Mouse (Mus musculus): ENCODE results near the gene D430041D05Rik. TPM values are rescaled to one million over a fixed set of nuclear protein-coding genes. Genes with fewer than 3 reads are reported as not detected.

Gene D430041D05Rik
- polyA plus RNA-seq (2014; fragmentation: Nextera tagmentation; extraction: Ambion mirVana): 0.84 and 1.0 TPM in 2 replicates

DNA sequence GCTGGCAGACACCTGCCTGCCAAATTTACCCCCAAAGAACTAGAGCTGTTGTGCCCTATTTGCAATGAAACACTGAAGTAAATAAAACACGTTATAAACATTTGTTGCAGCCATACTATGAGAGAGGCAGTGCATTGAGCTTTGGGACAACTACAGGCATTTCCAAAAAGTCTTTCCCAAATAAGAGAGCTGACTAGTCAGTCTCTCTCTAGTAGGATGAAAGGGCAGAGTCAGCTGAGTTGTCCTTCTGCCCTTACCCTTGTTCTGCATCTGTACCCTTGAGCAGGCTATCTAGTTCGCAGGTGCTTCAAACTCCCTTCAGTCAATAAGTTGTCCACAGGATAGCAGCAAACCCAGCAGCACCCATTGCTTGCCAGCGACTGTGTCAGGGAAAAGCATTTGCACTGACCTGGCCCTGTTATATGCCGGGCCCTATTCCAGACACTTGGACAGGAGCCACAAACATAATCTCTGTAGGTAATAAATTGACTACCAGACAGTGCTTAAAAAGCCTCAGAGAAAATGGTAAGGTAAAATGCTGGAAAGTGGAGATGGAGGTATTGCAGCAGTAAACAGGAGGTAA is at the start of gene D430041D05Rik:
TSS of gene D430041D05Rik (minus strand) at position 51 of the 583 bp plus-strand sequence.
- no peaks in the 10 kb centered on the region for H3K4me1 ChIP-seq (ENCODE audit: control insufficient read depth, insufficient read depth, low read length)
- ATAC-seq (ENCODE audit: low read depth) (no peak), DNase-seq (ENCODE audit: low spot score) (no peak)
- WGBS: 60% methylated on average over 4 of the region's 4 CpGs
- H3K27me3 ChIP-seq (replicated peaks; ENCODE audit: control insufficient read depth, insufficient read depth, low read length): peaks cover 57% of the 10 kb centered on the region
- H3K36me3 ChIP-seq (ENCODE audit: control insufficient read depth, insufficient read depth, low read length): no peaks in the 10 kb centered on the region
- no peaks in the 10 kb centered on the region for H3K9me3 ChIP-seq (ENCODE audit: control insufficient read depth, low read length)
- peak within 1 kb of the TSS; percentile 65 for H3K9ac ChIP-seq (ENCODE audit: low read depth, low read length)
- no peak within 1 kb of the TSS for H3K27ac ChIP-seq (replicated peaks; ENCODE audit: low read depth, low read length)
- H3K4me3 ChIP-seq (ENCODE audit: low read depth, low read length): peak within 1 kb of the TSS; percentile 65
- H3K4me2 ChIP-seq (ENCODE audit: low read depth, low read length): peak within 1 kb of the TSS; percentile 100

DNA sequence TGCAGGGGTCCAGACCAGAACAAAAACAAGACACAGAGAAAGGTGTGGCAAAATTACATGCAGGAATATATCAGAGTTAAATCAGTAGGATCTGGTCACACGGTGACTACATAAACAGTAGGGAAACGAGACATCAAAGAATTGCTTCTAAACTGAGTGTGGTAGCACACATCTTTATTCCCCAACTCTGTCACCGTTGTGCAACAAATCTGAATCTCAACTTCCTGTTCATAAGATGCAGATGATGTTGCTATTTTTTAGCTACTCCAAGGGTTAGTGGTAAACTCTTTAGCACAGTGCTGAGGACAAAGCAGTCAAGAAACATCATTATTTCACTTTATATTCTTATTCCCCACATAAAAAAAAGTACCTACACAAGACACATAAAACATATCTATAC is 49.2 kb upstream of the D430041D05Rik start:
- H3K4me1 ChIP-seq (ENCODE audit: control insufficient read depth, insufficient read depth, low read length): peaks cover 12% of the 10 kb centered on the region; the same call in 1 of the 2 replicates
- DNase-seq (ENCODE audit: low spot score) (no peak), ATAC-seq (ENCODE audit: low read depth) (no peak)
- H3K27ac ChIP-seq (replicated peaks; ENCODE audit: low read depth, low read length): no peak overlapping the region
- no peak overlapping the region for H3K4me3 ChIP-seq (ENCODE audit: low read depth, low read length)
- H3K27me3 ChIP-seq (replicated peaks; ENCODE audit: control insufficient read depth, insufficient read depth, low read length): no peaks in the 10 kb centered on the region
- 59% methylated on average over 3 of the region's 3 CpGs for WGBS
- H3K4me2 ChIP-seq (ENCODE audit: low read depth, low read length): no peak overlapping the region
- no peaks in the 10 kb centered on the region for H3K36me3 ChIP-seq (ENCODE audit: control insufficient read depth, insufficient read depth, low read length)
- no peak overlapping the region for H3K9ac ChIP-seq (ENCODE audit: low read depth, low read length)
- no peaks in the 10 kb centered on the region for H3K9me3 ChIP-seq (ENCODE audit: control insufficient read depth, low read length)

DNA sequence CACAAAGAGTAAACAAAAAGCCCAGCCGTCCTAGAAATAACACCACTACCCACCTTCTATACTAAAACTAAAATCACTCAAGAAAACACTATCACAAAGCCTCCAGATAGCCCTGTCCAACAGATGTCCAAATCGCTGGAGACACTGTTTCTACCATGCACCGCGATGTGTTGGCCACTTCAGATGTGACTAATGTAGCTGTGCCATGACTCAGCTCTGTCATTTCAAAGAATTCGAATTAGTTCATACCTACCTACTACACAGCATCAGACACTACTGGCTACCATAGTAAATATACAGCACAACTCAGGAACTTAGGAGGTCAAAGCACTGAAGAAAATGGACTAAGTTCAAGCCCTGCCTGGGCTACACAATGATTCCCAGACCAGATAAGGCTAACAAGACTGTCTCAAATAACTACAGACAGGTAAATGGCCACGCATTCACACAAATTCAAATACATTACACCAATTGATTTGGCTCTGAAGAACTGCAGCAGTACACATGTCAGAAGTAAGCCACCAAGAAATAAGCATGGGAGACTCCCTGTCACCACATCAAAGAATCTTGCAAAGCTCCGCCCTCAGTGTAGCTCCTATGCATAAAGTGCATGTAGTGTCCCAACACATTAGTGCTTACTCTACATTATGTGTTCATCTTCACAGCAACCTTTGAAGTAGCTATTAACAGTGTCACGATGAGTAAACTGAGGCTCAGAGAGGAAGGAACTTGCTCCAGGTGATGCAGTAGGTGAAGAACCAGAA is 47.9 kb upstream of the D430041D05Rik start:
- ATAC-seq (ENCODE audit: low read depth): no peak
- Histone ChIP-seq H3K36me3 (ENCODE audit: control insufficient read depth, insufficient read depth, low read length) (no peaks in the 10 kb centered on the region), H3K4me2 (ENCODE audit: low read depth, low read length) (no peak overlapping the region), H3K4me3 (ENCODE audit: low read depth, low read length) (no peak overlapping the region), H3K9me3 (ENCODE audit: control insufficient read depth, low read length) (no peaks in the 10 kb centered on the region), H3K4me1 (ENCODE audit: control insufficient read depth, insufficient read depth, low read length) (peaks cover 12% of the 10 kb centered on the region; the same call in 1 of the 2 replicates), H3K27ac (replicated peaks; ENCODE audit: low read depth, low read length) (no peak overlapping the region), H3K27me3 (replicated peaks; ENCODE audit: control insufficient read depth, insufficient read depth, low read length) (no peaks in the 10 kb centered on the region), H3K9ac (ENCODE audit: low read depth, low read length) (no peak overlapping the region)
- DNase-seq (ENCODE audit: low spot score): no peak
- WGBS: 83% methylated on average over 8 of the region's 8 CpGs

DNA sequence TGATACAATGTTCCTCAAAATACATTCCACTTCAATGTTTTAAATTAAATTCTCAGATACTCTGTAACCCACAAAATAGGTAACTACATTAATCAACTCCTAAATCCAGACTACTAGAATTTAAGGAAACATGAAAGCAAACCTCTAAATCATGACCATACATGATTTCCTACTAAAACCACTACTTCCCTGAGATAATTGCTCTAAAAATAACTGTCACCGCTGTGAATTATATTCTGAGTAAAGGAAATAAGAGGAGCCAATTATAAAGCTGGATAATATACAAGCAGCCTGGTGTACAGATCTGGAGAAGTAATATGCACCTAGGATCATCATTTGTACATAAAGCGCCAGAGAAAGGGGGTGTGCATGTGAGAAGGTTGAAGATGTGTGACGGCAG is 46.3 kb upstream of the D430041D05Rik start:
- Histone ChIP-seq H3K27me3 (replicated peaks; ENCODE audit: control insufficient read depth, insufficient read depth, low read length) (no peaks in the 10 kb centered on the region), H3K4me1 (ENCODE audit: control insufficient read depth, insufficient read depth, low read length) (peaks cover 12% of the 10 kb centered on the region; the same call in 1 of the 2 replicates), H3K36me3 (ENCODE audit: control insufficient read depth, insufficient read depth, low read length) (no peaks in the 10 kb centered on the region), H3K4me2 (ENCODE audit: low read depth, low read length) (no peak overlapping the region), H3K27ac (replicated peaks; ENCODE audit: low read depth, low read length) (no peak overlapping the region), H3K9me3 (ENCODE audit: control insufficient read depth, low read length) (no peaks in the 10 kb centered on the region), H3K4me3 (ENCODE audit: low read depth, low read length) (no peak overlapping the region), H3K9ac (ENCODE audit: low read depth, low read length) (no peak overlapping the region)
- DNase-seq (ENCODE audit: low spot score) (no peak), ATAC-seq (ENCODE audit: low read depth) (no peak)
- 75% methylated on average over 3 of the region's 3 CpGs for WGBS

DNA sequence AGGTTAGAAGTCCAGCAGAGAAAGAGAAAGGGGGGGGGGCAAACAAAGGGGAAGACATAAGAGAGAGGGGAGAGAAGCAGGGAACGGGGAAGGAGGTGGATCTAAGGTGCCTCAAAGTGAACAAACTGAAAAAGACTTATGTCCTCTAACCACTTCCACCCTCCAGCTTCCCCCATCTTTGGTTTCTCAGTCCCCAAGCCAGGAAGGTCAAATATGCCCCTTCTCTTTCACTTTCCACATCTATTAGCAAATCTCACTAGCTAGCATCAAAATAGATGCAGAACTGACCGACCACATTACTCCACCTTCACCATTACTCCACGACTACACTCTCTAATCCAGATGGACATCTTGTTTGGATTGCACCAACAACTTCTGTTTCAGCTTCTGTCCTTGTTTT is 39.9 kb upstream of the D430041D05Rik start:
- no peaks in the 10 kb centered on the region for H3K9me3 ChIP-seq (ENCODE audit: control insufficient read depth, low read length)
- WGBS: 80% methylated on average over 3 of the region's 3 CpGs
- no peak for DNase-seq (ENCODE audit: low spot score)

DNA sequence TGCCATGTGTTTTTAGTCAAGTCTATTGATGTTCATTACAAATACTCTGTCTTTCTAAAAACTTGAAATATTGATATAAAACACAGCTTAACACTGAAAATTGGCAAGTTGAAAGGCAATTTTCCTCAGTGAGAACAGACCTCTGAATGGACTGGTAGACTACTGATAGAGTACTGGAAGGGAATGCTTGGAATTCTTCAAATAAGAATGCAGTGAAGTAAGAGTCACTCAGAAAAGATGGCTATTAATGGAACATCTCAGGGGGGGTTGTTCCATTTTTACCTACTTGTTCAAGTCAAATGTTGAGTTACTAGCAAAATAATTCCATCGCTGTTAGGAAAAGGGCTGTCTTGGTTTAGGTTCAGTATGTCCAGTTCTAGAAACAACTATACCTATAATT is 38.4 kb upstream of the D430041D05Rik start:
- H3K27ac ChIP-seq (replicated peaks; ENCODE audit: low read depth, low read length): no peak overlapping the region
- no peak for ATAC-seq (ENCODE audit: low read depth)
- WGBS: 76% methylated on average over 1 of the region's 1 CpGs
- H3K36me3 ChIP-seq (ENCODE audit: control insufficient read depth, insufficient read depth, low read length): no peaks in the 10 kb centered on the region
- no peak overlapping the region for H3K4me2 ChIP-seq (ENCODE audit: low read depth, low read length)
- DNase-seq (ENCODE audit: low spot score): no peak
- H3K4me1 ChIP-seq (ENCODE audit: control insufficient read depth, insufficient read depth, low read length): peaks cover 12% of the 10 kb centered on the region; the same call in 1 of the 2 replicates
- H3K27me3 ChIP-seq (replicated peaks; ENCODE audit: control insufficient read depth, insufficient read depth, low read length): no peaks in the 10 kb centered on the region
- H3K4me3 ChIP-seq (ENCODE audit: low read depth, low read length): no peak overlapping the region
- no peaks in the 10 kb centered on the region for H3K9me3 ChIP-seq (ENCODE audit: control insufficient read depth, low read length)
- no peak overlapping the region for H3K9ac ChIP-seq (ENCODE audit: low read depth, low read length)

More for the DNA sequence above, 39.9 kb upstream of the D430041D05Rik start:
- no peak overlapping the region for H3K27ac ChIP-seq (replicated peaks; ENCODE audit: low read depth, low read length)
- H3K27me3 ChIP-seq (replicated peaks; ENCODE audit: control insufficient read depth, insufficient read depth, low read length): no peaks in the 10 kb centered on the region
- H3K4me3 ChIP-seq (ENCODE audit: low read depth, low read length): no peak overlapping the region
- no peak overlapping the region for H3K4me2 ChIP-seq (ENCODE audit: low read depth, low read length)
- no peak for ATAC-seq (ENCODE audit: low read depth)
- H3K4me1 ChIP-seq (ENCODE audit: control insufficient read depth, insufficient read depth, low read length): peaks cover 12% of the 10 kb centered on the region; the same call in 1 of the 2 replicates
- no peaks in the 10 kb centered on the region for H3K36me3 ChIP-seq (ENCODE audit: control insufficient read depth, insufficient read depth, low read length)
- no peak overlapping the region for H3K9ac ChIP-seq (ENCODE audit: low read depth, low read length)

DNA sequence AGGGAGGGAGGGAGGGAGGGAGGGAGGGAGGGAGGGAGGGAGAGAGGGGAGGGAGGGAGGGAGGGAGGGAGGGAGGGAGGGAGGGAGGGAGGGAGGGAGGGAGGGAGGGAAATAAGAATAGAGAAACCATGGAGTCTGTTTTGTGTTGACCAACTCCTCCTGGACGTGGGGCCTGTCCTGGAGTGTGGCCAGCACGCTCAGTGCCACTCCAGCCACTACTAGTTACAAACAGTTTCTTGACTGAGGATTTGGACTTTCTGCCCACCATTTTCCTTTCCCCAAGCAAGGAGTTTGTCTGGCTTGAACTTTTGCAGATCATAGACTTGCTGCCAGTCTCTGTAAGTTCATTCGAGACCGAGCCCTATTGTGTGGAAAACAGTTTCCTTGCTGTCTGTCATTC is 37.4 kb upstream of the D430041D05Rik start:
- Histone ChIP-seq H3K36me3 (ENCODE audit: control insufficient read depth, insufficient read depth, low read length) (no peaks in the 10 kb centered on the region), H3K27me3 (replicated peaks; ENCODE audit: control insufficient read depth, insufficient read depth, low read length) (no peaks in the 10 kb centered on the region), H3K9ac (ENCODE audit: low read depth, low read length) (no peak overlapping the region), H3K4me2 (ENCODE audit: low read depth, low read length) (no peak overlapping the region), H3K9me3 (ENCODE audit: control insufficient read depth, low read length) (no peaks in the 10 kb centered on the region), H3K27ac (replicated peaks; ENCODE audit: low read depth, low read length) (no peak overlapping the region), H3K4me1 (ENCODE audit: control insufficient read depth, insufficient read depth, low read length) (peaks cover 12% of the 10 kb centered on the region; the same call in 1 of the 2 replicates), H3K4me3 (ENCODE audit: low read depth, low read length) (no peak overlapping the region)
- DNase-seq (ENCODE audit: low spot score) (no peak), ATAC-seq (ENCODE audit: low read depth) (no peak)
- 82% methylated on average over 4 of the region's 4 CpGs for WGBS

DNA sequence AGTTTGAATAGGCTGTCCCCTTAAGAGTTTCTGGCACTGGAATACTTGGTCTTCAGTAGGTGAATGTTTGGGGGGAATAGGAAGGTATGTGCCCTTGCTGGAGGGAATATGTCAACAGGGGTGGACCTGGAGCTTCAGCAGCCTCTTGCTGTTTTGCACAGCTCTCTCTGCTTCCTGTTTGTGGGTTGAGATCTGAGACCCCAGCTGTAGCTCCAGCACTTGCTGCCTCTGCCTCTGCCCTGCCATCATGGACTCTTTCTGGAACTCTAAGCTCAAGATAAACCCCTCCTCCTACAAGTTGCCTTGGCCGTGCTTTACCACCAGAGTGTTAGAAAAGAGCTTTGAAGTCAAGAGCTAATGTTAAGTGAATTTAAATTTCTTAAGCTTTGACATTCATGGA is 35.2 kb upstream of the D430041D05Rik start:
- WGBS: 70% methylated on average over 1 of the region's 1 CpGs
- H3K27me3 ChIP-seq (replicated peaks; ENCODE audit: control insufficient read depth, insufficient read depth, low read length): no peaks in the 10 kb centered on the region
- no peak overlapping the region for H3K4me2 ChIP-seq (ENCODE audit: low read depth, low read length)
- H3K27ac ChIP-seq (replicated peaks; ENCODE audit: low read depth, low read length): no peak overlapping the region
- ATAC-seq (ENCODE audit: low read depth) (no peak), DNase-seq (ENCODE audit: low spot score) (no peak)
- peaks cover 12% of the 10 kb centered on the region; the same call in 1 of the 2 replicates for H3K4me1 ChIP-seq (ENCODE audit: control insufficient read depth, insufficient read depth, low read length)
- H3K9ac ChIP-seq (ENCODE audit: low read depth, low read length): no peak overlapping the region
- H3K9me3 ChIP-seq (ENCODE audit: control insufficient read depth, low read length): no peaks in the 10 kb centered on the region
- peaks cover 17% of the 10 kb centered on the region for H3K36me3 ChIP-seq (ENCODE audit: control insufficient read depth, insufficient read depth, low read length)
- H3K4me3 ChIP-seq (ENCODE audit: low read depth, low read length): no peak overlapping the region

All from embryonic facial prominence, embryonic 14.5 days (tissue).